Mouse (Mus musculus): ENCODE results near the gene Epo. TPM values are rescaled to one million over a fixed set of nuclear protein-coding genes. Genes with fewer than 3 reads are reported as not detected.

Epo gene
- total and polyA plus RNA-seq, 3 experiments, result not detected

GRCm38 (mm10) chr5:137537461-137537860 lies 4.4 kb upstream of the Epo start:
- no peak for DNase-seq (ENCODE audit: extremely low read depth)
- no peak overlapping the region for H3K4me3 ChIP-seq (replicated peaks in 1 of 3; ENCODE audit: low read depth in 2 of 3, low read length in 2 of 3, poor library complexity in 1 of 3)
- no peak overlapping the region for H3K27ac ChIP-seq (ENCODE audit: insufficient read depth, low read depth)
- in situ Hi-C loops (cut with MboI; ENCODE audit: low pct_ligation_motif_present, low pct_unique_long_range_greater_than_20kb, low sequenced_read_pairs) (no loop called here), dilution Hi-C loops (cut with MboI; ENCODE audit: extremely low pct_ligation_motif_present, extremely low pct_unique_long_range_greater_than_20kb, low sequenced_read_pairs) (no loop called here)
- no peaks in the 10 kb centered on the region for H3K9me3 ChIP-seq (replicated peaks; ENCODE audit: low read length)
- H3K4me2 ChIP-seq (ENCODE audit: insufficient read depth, low read depth, poor library complexity, severe bottlenecking), result no peak overlapping the region
- peaks cover 4% of the 10 kb centered on the region for H3K79me2 ChIP-seq (replicated peaks; ENCODE audit: control insufficient read depth, extremely low read depth, insufficient read depth, poor library complexity, severe bottlenecking)
- no peaks in the 10 kb centered on the region for H3K36me3 ChIP-seq (replicated peaks in 1 of 2; ENCODE audit: control insufficient read depth in 1 of 2, insufficient read depth in 1 of 2, low read length in 1 of 2)
- peaks cover 1% of the 10 kb centered on the region for H3K27me3 ChIP-seq (replicated peaks)
- TF ChIP-seq NELFE (IDR thresholded peaks at IDR 0.05; ENCODE audit: low read depth, low read length) (no peak), MAX (IDR thresholded peaks at IDR 0.05; ENCODE audit: low read length) (no peak), TBP (conservative IDR thresholded peaks at IDR 0.05; ENCODE audit: low read depth, low read length) (no peak), MEF2A (IDR thresholded peaks at IDR 0.05; ENCODE audit: borderline replicate concordance, low read depth, low read length) (no peak)
- peaks cover 0 to 13% of the 10 kb centered on the region in 2 experiments; a peak in 3 of 4 replicates for H3K4me1 ChIP-seq (ENCODE audit: control insufficient read depth in 1 of 2, insufficient read depth in 2 of 2)
- no peak overlapping the region for H3K9ac ChIP-seq (ENCODE audit: insufficient read depth, low read depth)

DNA sequence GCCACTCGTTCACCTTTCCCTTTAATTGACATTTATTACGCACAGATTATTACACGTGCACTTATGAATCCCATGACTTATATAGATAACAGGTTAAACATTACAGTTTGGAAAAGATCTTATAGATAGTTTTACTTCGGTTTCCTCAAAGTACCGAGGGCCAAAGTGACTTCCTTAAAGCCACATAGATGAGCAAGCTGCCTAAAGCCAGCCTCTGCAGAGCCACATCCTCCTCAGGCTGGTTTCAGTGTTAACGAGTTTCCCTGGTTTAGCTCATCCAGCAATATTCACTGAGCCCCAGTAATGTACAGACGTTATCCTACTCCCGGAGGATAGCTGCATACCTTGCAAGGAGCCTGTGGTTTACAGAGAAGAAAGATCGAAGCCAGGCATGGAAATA lies 2.3 kb upstream of the Epo start:
- Histone ChIP-seq H3K27ac (ENCODE audit: insufficient read depth, low read depth) (no peak overlapping the region), H3K9me3 (replicated peaks; ENCODE audit: low read length) (no peaks in the 10 kb centered on the region), H3K27me3 (replicated peaks) (peaks cover 1% of the 10 kb centered on the region), H3K4me2 (ENCODE audit: insufficient read depth, low read depth, poor library complexity, severe bottlenecking) (no peak overlapping the region), H3K4me3 (replicated peaks in 1 of 3; ENCODE audit: low read depth in 2 of 3, low read length in 2 of 3, poor library complexity in 1 of 3) (no peak overlapping the region), H3K9ac (ENCODE audit: insufficient read depth, low read depth) (no peak overlapping the region), H3K4me1 (ENCODE audit: control insufficient read depth in 1 of 2, insufficient read depth in 2 of 2) (peaks cover 0 to 15% of the 10 kb centered on the region in 2 experiments; a peak in 3 of 4 replicates), H3K36me3 (replicated peaks in 1 of 2; ENCODE audit: control insufficient read depth in 1 of 2, insufficient read depth in 1 of 2, low read length in 1 of 2) (peaks cover 0 to 1% of the 10 kb centered on the region in 2 experiments), H3K79me2 (replicated peaks; ENCODE audit: control insufficient read depth, extremely low read depth, insufficient read depth, poor library complexity, severe bottlenecking) (peaks cover 23% of the 10 kb centered on the region)
- TF ChIP-seq SIN3A (IDR thresholded peaks at IDR 0.05; ENCODE audit: low read length), result no peak
- TF ChIP-seq ZKSCAN1 (IDR thresholded peaks at IDR 0.05; ENCODE audit: borderline replicate concordance, low read depth, low read length), result no peak
- TF ChIP-seq CHD2 (IDR thresholded peaks at IDR 0.05; ENCODE audit: low read length), result no peak
- TF ChIP-seq CHD1 (IDR thresholded peaks at IDR 0.05; ENCODE audit: low read depth, low read length), result no peak
- no peak for TF ChIP-seq PAX5 (IDR thresholded peaks at IDR 0.05; ENCODE audit: low read length)
- no peak for TF ChIP-seq USF2 (conservative IDR thresholded peaks at IDR 0.05; ENCODE audit: low read depth, low read length)
- TF ChIP-seq NELFE (IDR thresholded peaks at IDR 0.05; ENCODE audit: low read depth, low read length), result no peak
- no peak for TF ChIP-seq MEF2A (IDR thresholded peaks at IDR 0.05; ENCODE audit: borderline replicate concordance, low read depth, low read length)
- no peak for TF ChIP-seq RCOR1 (conservative IDR thresholded peaks at IDR 0.05; ENCODE audit: low read depth, low read length)
- no peak for TF ChIP-seq POLR2A (IDR thresholded peaks at IDR 0.05; ENCODE audit: low read depth, low read length)
- TF ChIP-seq NRF1 (IDR thresholded peaks at IDR 0.05; ENCODE audit: low read depth, low read length), result no peak
- TF ChIP-seq GABPA (IDR thresholded peaks at IDR 0.05; ENCODE audit: insufficient replicate concordance, low read depth, low read length), result no peak
- TF ChIP-seq MAFK (IDR thresholded peaks at IDR 0.05; ENCODE audit: insufficient replicate concordance, low read length), result no peak
- no peak for TF ChIP-seq BHLHE40 (IDR thresholded peaks at IDR 0.05; ENCODE audit: low read depth, low read length)
- no peak for TF ChIP-seq CTCF (conservative IDR thresholded peaks at IDR 0.05 in 1 of 2, IDR thresholded peaks at IDR 0.05 in 1 of 2; ENCODE audit: low read depth in 2 of 2, low read length in 2 of 2)
- no peak for DNase-seq (ENCODE audit: extremely low read depth)
- dilution Hi-C loops (cut with MboI; ENCODE audit: extremely low pct_ligation_motif_present, extremely low pct_unique_long_range_greater_than_20kb, low sequenced_read_pairs), result no loop called here
- in situ Hi-C loops (cut with MboI; ENCODE audit: low pct_ligation_motif_present, low pct_unique_long_range_greater_than_20kb, low sequenced_read_pairs), result no loop called here
